Mouse (Mus musculus): ENCODE measurements around the gene Ptafr.
"Not testable (repeated sequence)": the region's sequence is repeated elsewhere in the genome, so short reads cannot be mapped to it uniquely, and the experiment has no call there.

The Ptafr gene

GRCm38 (mm10) chr4:132554653-132555052 is 9.2 kb upstream of the Ptafr start:
- no peak; the same call in 1 of the 2 replicates for ATAC-seq (ENCODE audit: insufficient number of reproducible peaks, low FRiP score, low TSS enrichment)

GRCm38 (mm10) chr4:132555550-132555949 is 8.3 kb upstream of the Ptafr start:
- ATAC-seq (ENCODE audit: insufficient number of reproducible peaks, low FRiP score, low TSS enrichment) = not testable (repeated sequence)

- ATAC-seq (ENCODE audit: insufficient number of reproducible peaks, low FRiP score, low TSS enrichment) = no peak
Observed at GRCm38 (mm10) chr4:132563261-132563660, 606 bp upstream of the Ptafr start.

GRCm38 (mm10) chr4:132565089-132565747 is 1.4 kb downstream of the Ptafr start:
- ATAC-seq (ENCODE audit: insufficient number of reproducible peaks, low FRiP score, low TSS enrichment) = no peak

GRCm38 (mm10) chr4:132567361-132567779 is 3.5 kb downstream of the Ptafr start:
- no peak for ATAC-seq (ENCODE audit: insufficient number of reproducible peaks, low FRiP score, low TSS enrichment)

- ATAC-seq (ENCODE audit: insufficient number of reproducible peaks, low FRiP score, low TSS enrichment) = no peak
Observed at GRCm38 (mm10) chr4:132569115-132569514, 5.2 kb downstream of the Ptafr start.

- ATAC-seq (ENCODE audit: insufficient number of reproducible peaks, low FRiP score, low TSS enrichment) = no peak
Observed at GRCm38 (mm10) chr4:132571190-132571589, 7.3 kb downstream of the Ptafr start.

- ATAC-seq (ENCODE audit: insufficient number of reproducible peaks, low FRiP score, low TSS enrichment) = no peak
Observed at GRCm38 (mm10) chr4:132573327-132573726, 9.5 kb downstream of the Ptafr start.

- no peak for ATAC-seq (ENCODE audit: insufficient number of reproducible peaks, low FRiP score, low TSS enrichment)
Observed at GRCm38 (mm10) chr4:132574809-132575347, 11.0 kb downstream of the Ptafr start.

GRCm38 (mm10) chr4:132583781-132584180 is 19.9 kb downstream of the Ptafr start:
- no peak for ATAC-seq (ENCODE audit: insufficient number of reproducible peaks, low FRiP score, low TSS enrichment)

- ATAC-seq (ENCODE audit: insufficient number of reproducible peaks, low FRiP score, low TSS enrichment) = no peak
Observed at GRCm38 (mm10) chr4:132584975-132585374, 21.1 kb downstream of the Ptafr start.

- ATAC-seq (ENCODE audit: insufficient number of reproducible peaks, low FRiP score, low TSS enrichment) = no peak
Observed at GRCm38 (mm10) chr4:132586282-132586681, 22.4 kb downstream of the Ptafr start.

GRCm38 (mm10) chr4:132588512-132588911 is 24.6 kb downstream of the Ptafr start:
- ATAC-seq (ENCODE audit: insufficient number of reproducible peaks, low FRiP score, low TSS enrichment) = no peak

- no peak for ATAC-seq (ENCODE audit: insufficient number of reproducible peaks, low FRiP score, low TSS enrichment)
Observed at GRCm38 (mm10) chr4:132590642-132591041, 26.8 kb downstream of the Ptafr start.

GRCm38 (mm10) chr4:132592958-132593357 is 29.1 kb downstream of the Ptafr start:
- ATAC-seq (ENCODE audit: insufficient number of reproducible peaks, low FRiP score, low TSS enrichment) = no peak

- ATAC-seq (ENCODE audit: insufficient number of reproducible peaks, low FRiP score, low TSS enrichment) = no peak
Observed at GRCm38 (mm10) chr4:132594191-132594590, 30.3 kb downstream of the Ptafr start.

GRCm38 (mm10) chr4:132598861-132599260 is 35.0 kb downstream of the Ptafr start:
- ATAC-seq (ENCODE audit: insufficient number of reproducible peaks, low FRiP score, low TSS enrichment) = no peak

GRCm38 (mm10) chr4:132599764-132600163 is 35.9 kb downstream of the Ptafr start:
- ATAC-seq (ENCODE audit: insufficient number of reproducible peaks, low FRiP score, low TSS enrichment) = no peak

- no peak for ATAC-seq (ENCODE audit: insufficient number of reproducible peaks, low FRiP score, low TSS enrichment)
Observed at GRCm38 (mm10) chr4:132600465-132600864, 36.6 kb downstream of the Ptafr start.

- ATAC-seq (ENCODE audit: insufficient number of reproducible peaks, low FRiP score, low TSS enrichment) = not testable (repeated sequence)
Observed at GRCm38 (mm10) chr4:132601242-132601641, 37.4 kb downstream of the Ptafr start.

- ATAC-seq (ENCODE audit: insufficient number of reproducible peaks, low FRiP score, low TSS enrichment) = no peak
Observed at GRCm38 (mm10) chr4:132603468-132603867, 39.6 kb downstream of the Ptafr start.

GRCm38 (mm10) chr4:132605816-132606215 is 41.9 kb downstream of the Ptafr start:
- ATAC-seq (ENCODE audit: insufficient number of reproducible peaks, low FRiP score, low TSS enrichment) = no peak
